Mouse (Mus musculus) forebrain, embryonic 16.5 days (tissue): ENCODE data around the gene Lrmda. TPM values are rescaled to one million over a fixed set of nuclear protein-coding genes. Genes with fewer than 3 reads are reported as not detected.

Source experiments
- ATAC-seq: fragments of 200-750 bp; cut with Nextera tagmentation; 2 replicates; pipeline ENCODE4 v1.8.0; 2017; ENCODE audit warnings: mild to moderate bottlenecking, moderate library complexity
- H3K27ac ChIP-seq: fragments of 300-500 bp; sonication (generic); 2 replicates; pipeline ENCODE4 v1.5.1; 2014; ENCODE audit warnings: low read length, control low read depth
- H3K27me3 ChIP-seq: fragments of 300-500 bp; sonication (generic); replicated peaks from 2 replicates; pipeline ENCODE4 v1.6.1; 2014; ENCODE audit warnings: low read length; ENCODE audit not compliant: control insufficient read depth, insufficient read depth
- H3K36me3 ChIP-seq: fragments of 300-500 bp; sonication (generic); 2 replicates; pipeline ENCODE4 v1.6.1; 2014; ENCODE audit not compliant: control insufficient read depth, insufficient read depth
- H3K4me1 ChIP-seq: fragments of 300-500 bp; sonication (generic); replicated peaks from 2 replicates; pipeline ENCODE4 v1.6.1; 2014; ENCODE audit warnings: low read length; ENCODE audit not compliant: control insufficient read depth, insufficient read depth
- H3K4me2 ChIP-seq: fragments of 300-500 bp; sonication (generic); 2 replicates; pipeline ENCODE4 v1.6.1; 2014; ENCODE audit warnings: mild to moderate bottlenecking, low read length, control low read depth
- H3K4me3 ChIP-seq: fragments of 300-500 bp; sonication (generic); replicated peaks from 2 replicates; pipeline ENCODE4 v1.5.1; 2014; ENCODE audit warnings: mild to moderate bottlenecking, low read length, control low read depth
- H3K9ac ChIP-seq: fragments of 300-500 bp; sonication (generic); replicated peaks from 2 replicates; pipeline ENCODE4 v1.6.1; 2014; ENCODE audit warnings: low read depth, low read length, control low read depth
- H3K9me3 ChIP-seq: fragments of 300-500 bp; sonication (generic); 2 replicates; pipeline ENCODE4 v1.6.1; 2016; ENCODE audit warnings: low read length; ENCODE audit not compliant: control insufficient read depth
- WGBS: fragments of 180-500 bp; shearing (Covaris S2); extraction: QIAGEN DNeasy Blood & Tissue Kit; methylation state at CpG from one replicate; pipeline ENCODE4 v1.1.7; 2014; 5-methylcytosine and 5-hydroxymethylcytosine counted together
- polyA plus RNA-seq: library from polyadenylated mRNA; unstranded; fragments of >200 nt; fragmentation: Nextera tagmentation; extraction: Ambion mirVana; gene quantifications from 2 replicates; pipeline ENCODE4 v1.2.1, GENCODE M21; 2015

Lrmda gene
- polyA plus RNA-seq, 1 experiment from 2014 or later = not detected

DNA sequence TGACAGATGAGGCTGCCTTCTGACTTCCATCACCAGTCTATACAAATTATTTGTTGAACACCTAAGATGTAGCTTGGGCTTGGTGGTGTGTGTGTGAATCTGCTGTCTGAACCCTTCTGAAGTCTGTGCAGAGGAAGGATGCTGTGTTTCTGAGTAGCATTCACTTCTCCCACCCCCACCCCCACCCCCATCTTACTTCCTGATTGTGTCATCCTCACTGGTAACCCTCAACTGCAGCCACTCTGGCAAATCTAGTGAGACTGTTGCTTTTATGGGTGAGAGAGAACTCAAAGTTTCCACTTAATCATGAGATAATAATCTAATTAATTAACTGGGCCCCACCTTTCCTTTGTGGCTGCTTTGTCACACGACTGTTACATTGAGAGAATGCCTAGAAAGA, 1025.8 kb downstream of the Lrmda start:
- Histone ChIP-seq H3K27ac (no peak overlapping the region), H3K9ac (no peak overlapping the region), H3K4me3 (no peak overlapping the region), H3K4me1 (no peaks in the 10 kb centered on the region), H3K27me3 (0 out of 2 replicates have a peak, but pooled peaks cover 2% of the 10 kb centered on the region), H3K9me3 (no peaks in the 10 kb centered on the region), H3K36me3 (no peaks in the 10 kb centered on the region), H3K4me2 (no peak overlapping the region)
- ATAC-seq = no peak
- 34% methylated on average over 1 of the region's 1 CpGs for WGBS

GRCm38 (mm10) chr14:23046330-23046729, 1026.8 kb downstream of the Lrmda start:
- Histone ChIP-seq H3K9ac (no peak overlapping the region), H3K27ac (no peak overlapping the region), H3K36me3 (no peaks in the 10 kb centered on the region), H3K4me3 (no peak overlapping the region), H3K9me3 (no peaks in the 10 kb centered on the region), H3K4me2 (no peak overlapping the region), H3K27me3 (0 out of 2 replicates have a peak, but pooled peaks cover 2% of the 10 kb centered on the region), H3K4me1 (no peaks in the 10 kb centered on the region)
- 15% methylated on average over 4 of the region's 4 CpGs for WGBS
- no peak for ATAC-seq

DNA sequence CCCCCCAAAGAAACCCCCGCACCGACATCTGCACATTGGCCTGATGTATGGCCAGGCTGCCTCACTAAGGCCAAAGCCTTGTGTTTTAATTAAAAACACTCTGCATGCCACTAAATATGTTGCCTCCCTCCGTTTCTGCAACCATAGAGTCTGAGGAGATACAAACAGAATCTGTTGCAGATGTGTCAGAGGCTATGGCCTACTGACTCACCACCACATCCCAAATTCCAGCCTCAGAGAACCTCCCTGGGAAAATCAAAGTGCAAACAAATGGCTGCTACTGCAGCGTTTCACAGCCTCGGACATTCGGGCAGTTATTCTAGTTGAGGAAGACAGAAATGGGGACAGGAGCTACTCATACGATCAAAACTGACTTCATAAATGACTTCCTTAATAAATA, 1031.9 kb downstream of the Lrmda start:
- 0 out of 2 replicates have a peak, but pooled peaks cover 2% of the 10 kb centered on the region for H3K4me1 ChIP-seq
- ATAC-seq = no peak
- no peak overlapping the region for H3K27ac ChIP-seq
- H3K4me2 ChIP-seq = no peak overlapping the region
- H3K9ac ChIP-seq = no peak overlapping the region
- H3K4me3 ChIP-seq = no peak overlapping the region
- WGBS = 90% methylated on average over 7 of the region's 7 CpGs
- H3K36me3 ChIP-seq = no peaks in the 10 kb centered on the region
- H3K9me3 ChIP-seq = no peaks in the 10 kb centered on the region
- H3K27me3 ChIP-seq = no peaks in the 10 kb centered on the region

DNA sequence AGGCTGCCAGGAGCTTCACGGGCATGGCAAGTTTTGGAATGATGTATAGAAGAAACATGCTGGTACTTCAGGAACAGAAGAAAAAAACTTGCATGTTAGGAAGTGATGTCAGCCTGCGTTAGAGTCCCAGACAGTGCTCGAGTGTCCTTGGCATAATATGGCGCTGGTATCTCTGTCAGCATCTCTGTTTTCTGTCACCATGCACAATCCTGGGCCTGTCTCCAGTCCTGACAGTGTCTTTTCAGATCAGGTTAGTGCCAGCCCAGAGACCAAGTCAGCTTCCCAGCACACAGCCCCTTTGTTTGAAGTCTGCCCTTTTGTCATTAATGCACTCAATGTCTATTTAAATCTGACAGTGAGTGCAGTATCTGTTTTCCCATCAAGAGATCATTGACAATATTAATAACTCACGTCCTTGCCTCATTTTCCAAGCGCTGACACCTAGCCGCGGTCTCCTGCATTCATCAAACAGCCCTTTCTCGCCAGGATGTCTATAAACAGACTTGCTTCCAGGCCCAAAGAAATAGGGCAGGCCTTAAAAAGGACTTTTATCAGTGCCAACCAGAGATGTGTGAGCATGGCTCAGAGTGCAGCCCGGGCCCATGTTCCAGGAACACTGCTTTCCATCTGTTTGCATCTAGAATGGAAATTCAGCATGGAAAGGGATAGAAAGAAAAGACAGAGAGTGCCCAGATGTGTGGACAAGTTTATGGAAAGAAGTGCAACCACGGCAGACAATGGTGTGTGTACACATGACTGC, 1033.5 kb downstream of the Lrmda start:
- Histone ChIP-seq H3K9ac (no peak overlapping the region), H3K27ac (no peak overlapping the region), H3K9me3 (no peaks in the 10 kb centered on the region), H3K36me3 (no peaks in the 10 kb centered on the region), H3K27me3 (no peaks in the 10 kb centered on the region), H3K4me1 (0 out of 2 replicates have a peak, but pooled peaks cover 2% of the 10 kb centered on the region), H3K4me2 (no peak overlapping the region), H3K4me3 (no peak overlapping the region)
- WGBS = 36% methylated on average over 11 of the region's 11 CpGs
- ATAC-seq = peak; percentile 65; the same call in 1 of the 2 replicates

- H3K4me1 ChIP-seq = 0 out of 2 replicates have a peak, but pooled peaks cover 2% of the 10 kb centered on the region
- 92% methylated on average over 6 of the region's 6 CpGs for WGBS
- H3K27me3 ChIP-seq = no peaks in the 10 kb centered on the region
- no peak for ATAC-seq
- H3K36me3 ChIP-seq = no peaks in the 10 kb centered on the region
- H3K4me3 ChIP-seq = no peak overlapping the region
- H3K4me2 ChIP-seq = no peak overlapping the region
- H3K27ac ChIP-seq = no peak overlapping the region
- no peaks in the 10 kb centered on the region for H3K9me3 ChIP-seq
- no peak overlapping the region for H3K9ac ChIP-seq
Measured at GRCm38 (mm10) chr14:23057228-23057976, 1037.9 kb downstream of the Lrmda start.

DNA sequence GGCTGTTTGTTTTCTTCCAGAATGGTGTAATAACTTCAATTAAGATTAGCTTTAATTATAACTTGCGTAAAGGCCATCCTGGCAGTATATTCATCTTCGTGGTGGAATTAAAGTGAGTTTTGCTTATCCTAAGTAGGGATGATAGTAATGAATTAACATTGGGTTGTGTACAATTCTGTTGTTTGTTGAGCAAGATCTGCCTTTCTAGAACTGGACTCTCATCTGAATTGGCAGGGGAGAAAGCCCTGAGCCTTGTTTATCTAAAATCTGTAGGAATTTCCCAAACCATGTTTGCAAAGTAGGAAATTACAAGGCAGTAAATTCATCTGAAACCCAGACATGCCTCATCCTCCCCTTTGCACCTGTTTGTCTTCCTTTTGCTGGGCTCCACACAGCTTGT, 1038.5 kb downstream of the Lrmda start:
- H3K36me3 ChIP-seq = no peaks in the 10 kb centered on the region
- no peak overlapping the region for H3K27ac ChIP-seq
- H3K4me2 ChIP-seq = no peak overlapping the region
- H3K4me1 ChIP-seq = 0 out of 2 replicates have a peak, but pooled peaks cover under 1% of the 10 kb centered on the region
- WGBS = 93% methylated on average over 2 of the region's 2 CpGs
- H3K4me3 ChIP-seq = no peak overlapping the region
- H3K27me3 ChIP-seq = no peaks in the 10 kb centered on the region
- no peak for ATAC-seq
- no peak overlapping the region for H3K9ac ChIP-seq
- H3K9me3 ChIP-seq = no peaks in the 10 kb centered on the region

DNA sequence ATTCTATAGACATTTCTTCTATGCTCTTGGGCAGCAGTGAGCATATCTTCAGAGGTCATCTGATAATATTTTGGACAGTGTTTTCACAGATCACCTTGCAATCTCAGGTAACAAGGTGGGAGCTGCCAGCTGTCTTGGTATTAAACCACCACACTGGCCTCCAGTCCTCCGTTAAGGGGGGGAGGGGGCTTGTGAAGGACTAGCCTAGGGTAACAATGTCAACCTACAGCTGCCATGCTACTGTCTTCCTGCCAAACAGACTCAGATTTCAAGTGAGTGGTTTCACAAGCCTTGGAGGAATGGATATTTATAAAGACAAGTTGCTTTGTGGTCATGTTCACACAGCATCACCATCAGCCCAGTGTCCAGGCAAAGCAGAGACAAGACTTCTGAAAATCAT, 1059.2 kb downstream of the Lrmda start:
- no peaks in the 10 kb centered on the region for H3K36me3 ChIP-seq
- H3K9me3 ChIP-seq = no peaks in the 10 kb centered on the region
- H3K4me1 ChIP-seq = no peaks in the 10 kb centered on the region
- no peak overlapping the region for H3K27ac ChIP-seq
- 73% methylated on average over 1 of the region's 1 CpGs for WGBS
- no peak overlapping the region for H3K4me2 ChIP-seq
- ATAC-seq = no peak
- no peaks in the 10 kb centered on the region for H3K27me3 ChIP-seq
- H3K4me3 ChIP-seq = no peak overlapping the region
- no peak overlapping the region for H3K9ac ChIP-seq

- no peaks in the 10 kb centered on the region for H3K36me3 ChIP-seq
- no peak overlapping the region for H3K4me3 ChIP-seq
- H3K27me3 ChIP-seq = no peaks in the 10 kb centered on the region
- no peak overlapping the region for H3K27ac ChIP-seq
- no peaks in the 10 kb centered on the region for H3K9me3 ChIP-seq
- H3K9ac ChIP-seq = no peak overlapping the region
- H3K4me1 ChIP-seq = no peaks in the 10 kb centered on the region
- WGBS = 89% methylated on average over 1 of the region's 1 CpGs
- no peak overlapping the region for H3K4me2 ChIP-seq
- ATAC-seq = no peak
Measured at GRCm38 (mm10) chr14:23084241-23084773, 1064.8 kb downstream of the Lrmda start.

GRCm38 (mm10) chr14:23084797-23085196, 1065.3 kb downstream of the Lrmda start:
- Histone ChIP-seq H3K9ac (no peak overlapping the region), H3K4me3 (no peak overlapping the region), H3K4me2 (no peak overlapping the region), H3K36me3 (no peaks in the 10 kb centered on the region), H3K4me1 (no peaks in the 10 kb centered on the region), H3K9me3 (no peaks in the 10 kb centered on the region), H3K27ac (no peak overlapping the region), H3K27me3 (no peaks in the 10 kb centered on the region)
- 81% methylated on average over 1 of the region's 1 CpGs for WGBS
- ATAC-seq = no peak
